Comparison of ENCODE assay signal across 9 mouse cellular contexts in the genomic region with DNA sequence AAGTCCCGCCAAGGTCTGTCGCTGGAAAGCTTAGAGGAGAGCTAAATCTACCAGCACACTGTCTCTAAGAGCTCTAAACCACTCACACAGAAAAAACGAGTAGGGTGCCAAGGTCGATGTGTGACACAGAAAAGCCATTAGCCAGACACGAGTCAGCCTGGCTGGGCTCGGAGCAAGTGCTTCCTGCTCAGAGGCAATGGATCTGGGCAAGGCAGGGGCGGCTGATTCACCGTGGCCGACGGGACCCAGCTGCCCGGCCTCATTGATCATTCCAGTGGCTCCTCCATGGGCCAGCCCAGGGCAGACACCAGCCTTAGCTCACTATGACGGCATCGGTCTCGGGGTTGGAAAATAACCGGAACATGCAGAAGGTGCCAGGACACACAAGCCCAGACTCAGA.
DNase-seq lines count a peak whose midpoint lies in the region; ATAC-seq and TF ChIP-seq lines count a peak whose summit lies in the region.
"Had no signal": no experiment of that assay in that cellular context is flagged by ENCODE, and none has a peak within 500 bp of the region (broad histone marks: within the 10 kb centered on the region; RNA-seq: fewer than 3 reads in every experiment).

No protein-coding gene starts in this region.

- H3K36me3 ChIP-seq in MEL (ENCODE audit: control insufficient read depth in 1 of 2, insufficient read depth in 2 of 2, low read length in 2 of 2) = peaks cover 0 to 43% of the 10 kb centered on the region in 2 experiments; a peak in 3 of 4 replicates
- no peaks in the 10 kb centered on the region for H3K36me3 ChIP-seq in hindbrain, embryonic 14.5 days (replicated peaks; ENCODE audit: control insufficient read depth, insufficient read depth)

- peak; percentile 65 for DNase-seq in MEL (ENCODE audit: low read depth, low spot score)
- DNase-seq in adrenal gland, postnatal 4 days (ENCODE audit: low spot score in 2 of 2) = peak; percentile 16 to 52
- peak; percentile 80 for DNase-seq in gastrocnemius, adult 2 months
- no peak for DNase-seq in hindbrain, embryonic 14.5 days (ENCODE audit: low spot score)
- peak; percentile 47 to 69 for DNase-seq in lung, adult 18-20 months
- no peak for DNase-seq in layer of hippocampus, postnatal 14 days (ENCODE audit: low spot score in 2 of 2)
- no peak for DNase-seq in layer of hippocampus, postnatal 36 days

- no peaks in the 10 kb centered on the region for H3K27me3 ChIP-seq in MEL (ENCODE audit: control insufficient read depth in 1 of 2, insufficient read depth in 2 of 2, low read length in 2 of 2)
- no peaks in the 10 kb centered on the region for H3K27me3 ChIP-seq in hindbrain, embryonic 14.5 days (ENCODE audit: control insufficient read depth, insufficient read depth, low read length)

- H3K9ac ChIP-seq in MEL (ENCODE audit: control insufficient read depth, low read depth, low read length, poor library complexity, severe bottlenecking) = peak overlapping the region; percentile 47
- no peak overlapping the region for H3K9ac ChIP-seq in hindbrain, embryonic 14.5 days
- H3K9ac ChIP-seq: liver, embryonic 14.5 days had no signal

- no peak for TF ChIP-seq POLR2A in MEL (IDR thresholded peaks at IDR 0.05; ENCODE audit: control insufficient read depth in 1 of 2, insufficient read depth in 1 of 2, low read depth in 1 of 2, low read length in 2 of 2, poor library complexity in 1 of 2)
- TF ChIP-seq POLR2A in olfactory bulb, adult 2 months (IDR thresholded peaks at IDR 0.05; ENCODE audit: insufficient read depth, low read depth, low read length) = no peak

- H3K79me2 ChIP-seq in MEL (ENCODE audit: control insufficient read depth, insufficient read depth, low read length, poor library complexity) = peaks cover 18% of the 10 kb centered on the region

- peak overlapping the region; percentile 72 for H3K27ac ChIP-seq in MEL (ENCODE audit: control insufficient read depth, low read depth, low read length)
- H3K27ac ChIP-seq in gastrocnemius, adult 2 months = peak overlapping the region; percentile 94
- H3K27ac ChIP-seq in hindbrain, embryonic 14.5 days = no peak overlapping the region
- H3K27ac ChIP-seq in olfactory bulb, adult 2 months (ENCODE audit: insufficient read depth, low read depth, low read length) = peak overlapping the region; percentile 7; the same call in 1 of the 2 replicates
- H3K27ac ChIP-seq: liver, embryonic 14.5 days had no signal

- H3K4me2 ChIP-seq in hindbrain, embryonic 14.5 days (replicated peaks) = no peak overlapping the region

- H3K4me3 ChIP-seq in MEL (ENCODE audit: control insufficient read depth in 1 of 2, insufficient read depth in 1 of 2, low read depth in 2 of 2, low read length in 2 of 2) = peak overlapping the region; percentile 0 to 11; a peak in 2 of 4 replicates
- peak overlapping the region; percentile 59 for H3K4me3 ChIP-seq in gastrocnemius, adult 2 months
- H3K4me3 ChIP-seq in hindbrain, embryonic 14.5 days (replicated peaks; ENCODE audit: low read length) = no peak overlapping the region
- no peak overlapping the region for H3K4me3 ChIP-seq in olfactory bulb, adult 2 months (ENCODE audit: insufficient read depth, low read depth, low read length)

- WGBS in hindbrain, embryonic 14.5 days = 29% methylated on average over 15 of the region's 15 CpGs
- 30% methylated on average over 15 of the region's 15 CpGs for WGBS in olfactory bulb, adult 2 months

- H3K4me1 ChIP-seq in MEL (ENCODE audit: control insufficient read depth in 1 of 2, insufficient read depth in 2 of 2, low read length in 2 of 2) = peaks cover 27 to 35% of the 10 kb centered on the region in 2 experiments
- peaks cover 19% of the 10 kb centered on the region; the same call in 1 of the 2 replicates for H3K4me1 ChIP-seq in hindbrain, embryonic 14.5 days (replicated peaks; ENCODE audit: control insufficient read depth, insufficient read depth, low read length)
- H3K4me1 ChIP-seq in olfactory bulb, adult 2 months (ENCODE audit: control insufficient read depth, insufficient read depth, low read length) = peaks cover 4% of the 10 kb centered on the region; the same call in 1 of the 2 replicates

- no peak for TF ChIP-seq RAD21 in MEL (IDR thresholded peaks at IDR 0.05; ENCODE audit: low read depth, low read length)

- ATAC-seq in hindbrain, embryonic 14.5 days (ENCODE audit: low FRiP score) = peak; percentile 70

- no peaks in the 10 kb centered on the region for H3K9me3 ChIP-seq in MEL (replicated peaks; ENCODE audit: insufficient read depth, low read length)
- H3K9me3 ChIP-seq in hindbrain, embryonic 14.5 days (ENCODE audit: control insufficient read depth, low read length) = no peaks in the 10 kb centered on the region

- no peak for TF ChIP-seq EP300 in MEL (IDR thresholded peaks at IDR 0.05; ENCODE audit: low read depth in 1 of 2, low read length in 2 of 2)

- intact Hi-C loops in gastrocnemius, adult 2 months (cut with DNase I) = loop anchor here (2.0 kb wide), 1 partner anchor 34 kb away; no protein-coding TSS in a partner anchor

- TF ChIP-seq CTCF in MEL (IDR thresholded peaks at IDR 0.05 in 2 of 3, conservative IDR thresholded peaks at IDR 0.05 in 1 of 3; ENCODE audit: control insufficient read depth in 1 of 3, insufficient read depth in 1 of 3, low read depth in 2 of 3, low read length in 3 of 3, poor library complexity in 1 of 3, severe bottlenecking in 1 of 3) = no peak
- no peak for TF ChIP-seq CTCF in gastrocnemius, adult 2 months (IDR thresholded peaks at IDR 0.05)
- no peak for TF ChIP-seq CTCF in olfactory bulb, adult 2 months (IDR thresholded peaks at IDR 0.05; ENCODE audit: insufficient read depth, low read depth, low read length)

TF ChIP-seq in MEL, 35 proteins besides CTCF, POLR2A, EP300 and RAD21:
- TF ChIP-seq TBP (IDR thresholded peaks at IDR 0.05; ENCODE audit: low read depth, low read length) = peak; percentile 30; the same call in 1 of the 2 replicates
- TF ChIP-seq SIN3A (IDR thresholded peaks at IDR 0.05; ENCODE audit: low read length) = no peak

Comparison
In these comparisons a context has a peak if more than half of its experiments do, and no peak if none do; other contexts are left out.
1. DNase-seq: peak in MEL (single experiment), adrenal gland, postnatal 4 days (2 of 2), gastrocnemius, adult 2 months (single experiment) and lung, adult 18-20 months (2 of 2); none in hindbrain, embryonic 14.5 days (single experiment), layer of hippocampus, postnatal 14 days (0 of 2) and layer of hippocampus, postnatal 36 days (0 of 2).
2. H3K4me3 ChIP-seq: peak in MEL (2 of 2) and gastrocnemius, adult 2 months (single experiment); none in hindbrain, embryonic 14.5 days (single experiment) and olfactory bulb, adult 2 months (single experiment).